Mouse (Mus musculus) stomach, embryonic 16.5 days (tissue): ENCODE results near the gene Slc17a7. TPM values are rescaled to one million over a fixed set of nuclear protein-coding genes. Genes with fewer than 3 reads are reported as not detected.

Source experiments
- ATAC-seq: fragments of 200-750 bp; cut with Nextera tagmentation; 2 replicates; pipeline ENCODE4 v1.8.0; 2017; ENCODE audit warnings: moderate number of reproducible peaks, moderate TSS enrichment; ENCODE audit not compliant: insufficient read depth, low FRiP score
- H3K27ac ChIP-seq: fragments of 300-500 bp; sonication (generic); 2 replicates; pipeline ENCODE4 v1.5.1; 2014; ENCODE audit warnings: low read length
- H3K27me3 ChIP-seq: fragments of 300-500 bp; sonication (generic); 2 replicates; pipeline ENCODE4 v1.6.1; 2014; ENCODE audit warnings: low read length, control low read depth, mixed read lengths; ENCODE audit not compliant: control insufficient read depth, insufficient read depth
- H3K36me3 ChIP-seq: fragments of 300-500 bp; sonication (generic); 2 replicates; pipeline ENCODE4 v1.6.1; 2014; ENCODE audit warnings: low read length; ENCODE audit not compliant: control insufficient read depth, insufficient read depth
- H3K4me1 ChIP-seq: fragments of 300-500 bp; sonication (generic); 2 replicates; pipeline ENCODE4 v1.6.1; 2014; ENCODE audit warnings: low read length, control low read depth, mixed read lengths; ENCODE audit not compliant: control insufficient read depth, insufficient read depth
- H3K4me2 ChIP-seq: fragments of 300-500 bp; sonication (generic); 2 replicates; pipeline ENCODE4 v1.6.1; 2014; ENCODE audit warnings: low read depth, low read length, mixed read lengths
- H3K4me3 ChIP-seq: fragments of 300-500 bp; sonication (generic); replicated peaks from 2 replicates; pipeline ENCODE4 v1.5.1; 2014; ENCODE audit warnings: mild to moderate bottlenecking, low read length
- H3K9ac ChIP-seq: fragments of 300-500 bp; sonication (generic); 2 replicates; pipeline ENCODE4 v1.6.1; 2014; ENCODE audit warnings: low read length
- H3K9me3 ChIP-seq: fragments of 300-500 bp; sonication (generic); replicated peaks from 2 replicates; pipeline ENCODE4 v1.6.1; 2016; ENCODE audit warnings: low read length, control low read depth; ENCODE audit not compliant: control insufficient read depth
- WGBS: fragments of 180-500 bp; shearing (Covaris S2); extraction: QIAGEN DNeasy Blood & Tissue Kit; methylation state at CpG from one replicate; pipeline ENCODE4 v1.1.7; 2014; 5-methylcytosine and 5-hydroxymethylcytosine counted together
- polyA plus RNA-seq: library from polyadenylated mRNA; unstranded; fragments of >200 nt; fragmentation: Nextera tagmentation; extraction: Ambion mirVana; gene quantifications from 2 replicates; pipeline ENCODE4 v1.2.1, GENCODE M21; 2015

The Slc17a7 gene
- polyA plus RNA-seq, 1 experiment from 2014 or later = 0.22 TPM

GRCm38 (mm10) chr7:45129776-45130512 lies 33.8 kb upstream of the Slc17a7 start:
- WGBS = 56% methylated on average over 15 of the region's 15 CpGs
- Histone ChIP-seq H3K4me3 (peak overlapping the region; percentile 50), H3K27me3 (no peaks in the 10 kb centered on the region), H3K4me2 (peak overlapping the region; percentile 68), H3K4me1 (peaks cover 23% of the 10 kb centered on the region), H3K27ac (peak overlapping the region; percentile 84), H3K9ac (peak overlapping the region; percentile 73), H3K36me3 (peaks cover 15% of the 10 kb centered on the region), H3K9me3 (peaks cover 4% of the 10 kb centered on the region; the same call in 1 of the 2 replicates)
- no peak for ATAC-seq

GRCm38 (mm10) chr7:45131850-45132249 lies 31.9 kb upstream of the Slc17a7 start:
- no peaks in the 10 kb centered on the region for H3K27me3 ChIP-seq
- ATAC-seq = no peak
- peaks cover 4% of the 10 kb centered on the region for H3K36me3 ChIP-seq
- H3K4me3 ChIP-seq = no peak overlapping the region
- H3K27ac ChIP-seq = no peak overlapping the region
- no peak overlapping the region for H3K4me2 ChIP-seq
- H3K4me1 ChIP-seq = peaks cover 16% of the 10 kb centered on the region
- H3K9ac ChIP-seq = no peak overlapping the region
- peaks cover 4% of the 10 kb centered on the region; the same call in 1 of the 2 replicates for H3K9me3 ChIP-seq
- 68% methylated on average over 11 of the region's 11 CpGs for WGBS

- H3K36me3 ChIP-seq = no peaks in the 10 kb centered on the region
- no peak for ATAC-seq
- H3K4me2 ChIP-seq = no peak overlapping the region
- H3K27ac ChIP-seq = no peak overlapping the region
- H3K4me3 ChIP-seq = no peak overlapping the region
- H3K9ac ChIP-seq = no peak overlapping the region
- H3K27me3 ChIP-seq = no peaks in the 10 kb centered on the region
- WGBS = 77% methylated on average over 8 of the region's 8 CpGs
- peaks cover 4% of the 10 kb centered on the region; the same call in 1 of the 2 replicates for H3K9me3 ChIP-seq
- H3K4me1 ChIP-seq = peaks cover 14% of the 10 kb centered on the region
These were observed 30.1 kb upstream of the Slc17a7 start for GRCm38 (mm10) chr7:45133446-45134159.

GRCm38 (mm10) chr7:45134544-45135026 lies 29.2 kb upstream of the Slc17a7 start:
- Histone ChIP-seq H3K4me2 (no peak overlapping the region), H3K9ac (no peak overlapping the region), H3K4me3 (no peak overlapping the region), H3K27me3 (no peaks in the 10 kb centered on the region), H3K36me3 (no peaks in the 10 kb centered on the region; the same call in 1 of the 2 replicates), H3K9me3 (peaks cover 4% of the 10 kb centered on the region; the same call in 1 of the 2 replicates), H3K27ac (no peak overlapping the region), H3K4me1 (peaks cover 12% of the 10 kb centered on the region)
- 13% methylated on average over 12 of the region's 12 CpGs for WGBS
- ATAC-seq = 0 out of 2 replicates have a peak, but pooled peaks have one; percentile 12

GRCm38 (mm10) chr7:45135370-45135769 lies 28.4 kb upstream of the Slc17a7 start:
- Histone ChIP-seq H3K4me3 (peak overlapping the region; percentile 75), H3K36me3 (no peaks in the 10 kb centered on the region; the same call in 1 of the 2 replicates), H3K27me3 (no peaks in the 10 kb centered on the region), H3K4me1 (peaks cover 9% of the 10 kb centered on the region), H3K9me3 (peaks cover 4% of the 10 kb centered on the region; the same call in 1 of the 2 replicates), H3K27ac (no peak overlapping the region), H3K9ac (no peak overlapping the region; the same call in 1 of the 2 replicates), H3K4me2 (peak overlapping the region; percentile 81)
- ATAC-seq = no peak
- WGBS = 77% methylated on average over 3 of the region's 3 CpGs

- Histone ChIP-seq H3K27me3 (no peaks in the 10 kb centered on the region), H3K4me3 (peak within 1 kb of the TSS; percentile 75), H3K27ac (no peak within 1 kb of the TSS), H3K4me1 (peaks cover 9% of the 10 kb centered on the region), H3K36me3 (no peaks in the 10 kb centered on the region; the same call in 1 of the 2 replicates), H3K9me3 (peaks cover 4% of the 10 kb centered on the region; the same call in 1 of the 2 replicates), H3K9ac (peak within 1 kb of the TSS; percentile 84), H3K4me2 (peak within 1 kb of the TSS; percentile 81)
- peak; percentile 84 for ATAC-seq
- 3% methylated on average over 29 of the region's 29 CpGs for WGBS
These were observed 27.7 kb upstream of the Slc17a7 start, which contains the start of the genes Gm45713 and Flt3l for GRCm38 (mm10) chr7:45135993-45136567. Gene Gm45713 (minus strand): TSS chr7:45136231. Gene Flt3l (minus strand): TSS chr7:45136432.

GRCm38 (mm10) chr7:45137171-45138006 lies 26.4 kb upstream of the Slc17a7 start:
- 63% methylated on average over 12 of the region's 12 CpGs for WGBS
- Histone ChIP-seq H3K9me3 (peaks cover 4% of the 10 kb centered on the region; the same call in 1 of the 2 replicates), H3K4me2 (no peak overlapping the region), H3K27ac (no peak overlapping the region), H3K36me3 (no peaks in the 10 kb centered on the region; the same call in 1 of the 2 replicates), H3K27me3 (no peaks in the 10 kb centered on the region), H3K9ac (no peak overlapping the region), H3K4me1 (peaks cover 9% of the 10 kb centered on the region), H3K4me3 (no peak overlapping the region)
- no peak for ATAC-seq

- H3K27me3 ChIP-seq = no peaks in the 10 kb centered on the region
- no peak for ATAC-seq
- H3K4me3 ChIP-seq = no peak overlapping the region
- H3K36me3 ChIP-seq = no peaks in the 10 kb centered on the region; the same call in 1 of the 2 replicates
- H3K4me2 ChIP-seq = no peak overlapping the region
- H3K9me3 ChIP-seq = peaks cover 1% of the 10 kb centered on the region; the same call in 1 of the 2 replicates
- 90% methylated on average over 1 of the region's 1 CpGs for WGBS
- H3K4me1 ChIP-seq = peaks cover 9% of the 10 kb centered on the region
- no peak overlapping the region for H3K9ac ChIP-seq
- H3K27ac ChIP-seq = no peak overlapping the region
These were observed 25.3 kb upstream of the Slc17a7 start for GRCm38 (mm10) chr7:45138403-45138802.
